Mouse (Mus musculus): ENCODE results near the gene Chil5.

GRCm38 (mm10) chr3:106000707-106001375 is 31.8 kb downstream of the Chil5 start:
- TF ChIP-seq HCFC1 (IDR thresholded peaks at IDR 0.05; ENCODE audit: borderline replicate concordance, insufficient read depth, low read length) (no peak), ZC3H11A (IDR thresholded peaks at IDR 0.05; ENCODE audit: borderline replicate concordance, low read depth, low read length) (no peak)
